Mouse (Mus musculus): ENCODE results near the gene Riox1.
A peak's percentile ranks its signal among the peaks of the same experiment; 100 is the strongest.

- peak; percentile 63; the same call in 1 of the 2 replicates for TF ChIP-seq CTCF (IDR thresholded peaks at IDR 0.05; ENCODE audit: extremely low read depth, insufficient read length, insufficient replicate concordance, low read depth, low read length)
- TF ChIP-seq POLR2A (IDR thresholded peaks at IDR 0.05; ENCODE audit: low read depth, low read length), result no peak
Observed at GRCm38 (mm10) chr12:83972117-83972516, 21.7 kb downstream of the Riox1 start.
